Mouse (Mus musculus) ES-Bruce4 (cell line): ENCODE measurements around the gene Hmgb3.

Experiments
- CTCF ChIP-seq: IDR thresholded peaks from one replicate; pipeline ENCODE4 v1.8.1; 2011; ENCODE audit warnings: low read depth, low read length
- POLR2A ChIP-seq: IDR thresholded peaks from one replicate; pipeline ENCODE4 v1.8.1; 2011; ENCODE audit warnings: low read length; ENCODE audit not compliant: insufficient read depth

DNA sequence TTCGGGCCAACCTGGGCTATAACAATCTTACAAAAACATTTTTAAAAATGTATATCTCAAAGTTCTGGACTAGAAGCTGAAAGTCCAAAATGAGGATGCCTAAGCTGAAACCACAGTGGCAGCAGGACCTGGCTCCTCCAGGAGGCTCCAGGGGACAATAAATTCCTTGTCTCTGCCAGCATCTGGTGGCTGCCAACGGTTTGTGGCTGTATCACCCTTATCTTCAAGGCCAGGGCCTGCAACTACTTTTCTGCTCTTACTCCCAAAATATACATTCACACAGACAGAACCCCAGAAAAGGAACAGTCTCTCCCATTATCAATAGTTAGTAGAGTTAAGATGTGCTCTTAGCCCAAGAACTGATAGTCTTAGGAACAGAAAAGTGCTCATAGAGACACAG lies 10.6 kb upstream of the Hmgb3 start:
- TF ChIP-seq POLR2A (no peak), CTCF (no peak)
